Mouse (Mus musculus) lung, adult 2 months (tissue): Measurements from ENCODE around the gene Ranbp9.

Source experiments
- CTCF ChIP-seq: fragments of 200-500 bp; IDR thresholded peaks from 2 replicates; pipeline ENCODE4 v1.5.1; 2011; ENCODE audit warnings: mild to moderate bottlenecking, low read length, control low read depth; ENCODE audit not compliant: insufficient read depth
- POLR2A ChIP-seq: fragments of 200-500 bp; IDR thresholded peaks from 2 replicates; pipeline ENCODE4 v1.6.1; 2011; ENCODE audit warnings: low read depth, mild to moderate bottlenecking, control low read depth, low read length, borderline replicate concordance; ENCODE audit errors: extremely low read depth

DNA sequence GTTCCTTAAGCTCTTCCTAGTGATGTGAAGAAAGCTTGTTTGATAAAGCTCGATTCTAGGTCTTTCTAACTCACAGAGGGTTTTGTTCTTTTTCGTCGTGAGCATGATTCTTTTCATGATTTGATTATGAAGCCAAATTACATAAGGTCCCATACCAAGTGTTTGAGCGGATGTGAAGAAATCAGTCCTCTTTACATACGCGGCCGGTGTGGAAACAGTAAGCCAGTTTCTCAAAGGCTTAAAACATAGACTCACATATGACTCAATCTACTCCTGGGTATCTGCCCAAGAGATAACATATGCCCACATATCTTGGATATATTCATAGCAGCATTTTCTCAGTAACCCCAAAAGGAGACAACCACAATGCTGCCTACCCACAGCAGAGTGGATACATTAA lies 12.6 kb upstream of the Ranbp9 start:
- no peak for TF ChIP-seq CTCF
- TF ChIP-seq POLR2A = no peak
